Mouse (Mus musculus) thymus, adult 2 months (tissue): ENCODE measurements around the gene Tmc3.

Experiments used
- CTCF ChIP-seq: fragments of 200-500 bp; IDR thresholded peaks from 2 replicates; pipeline ENCODE4 v1.5.1; 2012; ENCODE audit warnings: mild to moderate bottlenecking, control low read depth, low read length, moderate library complexity, borderline replicate concordance; ENCODE audit not compliant: control insufficient read depth, poor library complexity, insufficient read depth; ENCODE audit errors: extremely low read depth
- POLR2A ChIP-seq: fragments of 200-500 bp; IDR thresholded peaks from 2 replicates; pipeline ENCODE4 v1.6.1; 2012; ENCODE audit warnings: mild to moderate bottlenecking, low read length, control low read depth, moderate library complexity; ENCODE audit not compliant: control insufficient read depth, poor library complexity, insufficient read depth; ENCODE audit errors: extremely low read depth

- TF ChIP-seq POLR2A = no peak
- no peak for TF ChIP-seq CTCF
Observed at GRCm38 (mm10) chr7:83549951-83550407, 34.7 kb upstream of the Tmc3 start.
